Mouse (Mus musculus) liver, embryonic 14.5 days (tissue): ENCODE results near the gene Sin3b. TPM values are rescaled to one million over a fixed set of nuclear protein-coding genes. Genes with fewer than 3 reads are reported as not detected.

Experiments used
- ATAC-seq: fragments of 200-750 bp; cut with Nextera tagmentation; 2 replicates; pipeline ENCODE4 v1.8.0; 2017; ENCODE audit warnings: moderate number of reproducible peaks, mild to moderate bottlenecking, moderate library complexity; ENCODE audit not compliant: insufficient read depth
- DNase-seq, 3 experiments: peaks; one replicate each; pipeline ENCODE4 v3.0.0-alpha.2; 2012 to 2013; ENCODE audit warnings: low read depth in 3 of 3, low spot score in 3 of 3
- H3K27ac ChIP-seq: fragments of 300-500 bp; sonication (generic); 2 replicates; pipeline ENCODE4 v1.5.1; 2014; ENCODE audit warnings: moderate library complexity, mild to moderate bottlenecking, control low read depth, inconsistent platforms
- H3K27me3 ChIP-seq: fragments of 300-500 bp; sonication (generic); 2 replicates; pipeline ENCODE4 v1.6.1; 2014; ENCODE audit warnings: mild to moderate bottlenecking, low read length, moderate library complexity; ENCODE audit not compliant: control insufficient read depth, insufficient read depth
- H3K36me3 ChIP-seq: fragments of 300-500 bp; sonication (generic); replicated peaks from 2 replicates; pipeline ENCODE4 v1.6.1; 2014; ENCODE audit warnings: low read depth; ENCODE audit not compliant: control insufficient read depth, insufficient read depth
- H3K4me1 ChIP-seq, 2 experiments: fragments of 200-500 bp in 1 of 2; fragments of 300-500 bp in 1 of 2; sonication (generic) in 1 of 2; replicated peaks; 2 replicates each; pipeline ENCODE4 v1.6.1; 2012 to 2014; ENCODE audit warnings: antibody characterized with exemption in 1 of 2, inconsistent platforms in 1 of 2, low read length in 1 of 2; ENCODE audit not compliant: control insufficient read depth in 2 of 2, insufficient read depth in 2 of 2
- H3K4me2 ChIP-seq: fragments of 300-500 bp; sonication (generic); 2 replicates; pipeline ENCODE4 v1.6.1; 2014; ENCODE audit warnings: low read depth, mild to moderate bottlenecking, control low read depth, moderate library complexity
- H3K4me3 ChIP-seq, 2 experiments: fragments of 200-500 bp in 1 of 2; fragments of 300-500 bp in 1 of 2; sonication (generic) in 1 of 2; 2 replicates each; pipeline ENCODE4 v1.5.1; 2012 to 2014; ENCODE audit warnings: low read depth in 2 of 2, low read length in 2 of 2, mild to moderate bottlenecking in 2 of 2, control low read depth in 1 of 2, inconsistent platforms in 1 of 2, moderate library complexity in 1 of 2; ENCODE audit not compliant: insufficient read depth in 1 of 2
- H3K9ac ChIP-seq: fragments of 300-500 bp; sonication (generic); replicated peaks from 2 replicates; pipeline ENCODE4 v1.6.1; 2014; ENCODE audit warnings: mild to moderate bottlenecking, control low read depth, moderate library complexity
- H3K9me3 ChIP-seq: fragments of 300-500 bp; sonication (generic); 2 replicates; pipeline ENCODE4 v1.6.1; 2016; ENCODE audit warnings: low read length, mixed read lengths; ENCODE audit not compliant: control insufficient read depth
- CTCF ChIP-seq: IDR thresholded peaks from 2 replicates; pipeline ENCODE4 v1.5.1; 2016; ENCODE audit warnings: antibody characterized with exemption, low read depth, control low read depth
- EP300 ChIP-seq: IDR thresholded peaks from 2 replicates; pipeline ENCODE4 v1.6.1; 2016; ENCODE audit warnings: antibody characterized with exemption, low read depth
- WGBS: fragments of 180-500 bp; shearing (Covaris S2); extraction: QIAGEN DNeasy Blood & Tissue Kit; methylation state at CpG from one replicate; pipeline ENCODE4 v1.1.7; 2014; ENCODE audit not compliant: insufficient replicate concordance; 5-methylcytosine and 5-hydroxymethylcytosine counted together
- polyA plus RNA-seq, 2 experiments: library from polyadenylated mRNA; depleted of rRNA in 1 of 2; stranded (reverse) in 1 of 2; unstranded in 1 of 2; fragments of >200 nt; fragmentation: Nextera tagmentation in 1 of 2; extraction: Ambion mirVana in 1 of 2; gene quantifications; 2 replicates each; pipeline versions ENCODE4 v1.2.1 to v1.2.3; 2012 to 2014

Gene Sin3b
- polyA plus RNA-seq, 2 experiments = 47.6 to 70.3 TPM

GRCm38 (mm10) chr8:72762306-72762705 lies 39.2 kb downstream of the Sin3b start:
- DNase-seq (no peak), ATAC-seq (no peak)
- no peak overlapping the region for H3K4me3 ChIP-seq
- H3K9me3 ChIP-seq = no peaks in the 10 kb centered on the region
- 0 out of 4 replicates have a peak, but pooled peaks cover 0 to 4% of the 10 kb centered on the region in 2 experiments for H3K4me1 ChIP-seq
- H3K36me3 ChIP-seq = no peaks in the 10 kb centered on the region
- WGBS = 44% methylated on average over 12 of the region's 12 CpGs
- H3K27ac ChIP-seq = no peak overlapping the region
- no peak overlapping the region for H3K4me2 ChIP-seq
- TF ChIP-seq CTCF = no peak
- no peaks in the 10 kb centered on the region for H3K27me3 ChIP-seq
- H3K9ac ChIP-seq = no peak overlapping the region

GRCm38 (mm10) chr8:72765696-72766095 lies 42.6 kb downstream of the Sin3b start:
- Histone ChIP-seq H3K9ac (no peak overlapping the region), H3K4me3 (no peak overlapping the region), H3K27ac (no peak overlapping the region), H3K4me2 (no peak overlapping the region), H3K4me1 (0 out of 4 replicates have a peak, but pooled peaks cover 0 to 4% of the 10 kb centered on the region in 2 experiments), H3K27me3 (no peaks in the 10 kb centered on the region), H3K9me3 (no peaks in the 10 kb centered on the region), H3K36me3 (no peaks in the 10 kb centered on the region)
- ATAC-seq = no peak
- no peak for DNase-seq
- WGBS = 68% methylated on average over 4 of the region's 4 CpGs
- no peak for TF ChIP-seq EP300
- no peak for TF ChIP-seq CTCF

GRCm38 (mm10) chr8:72766777-72767176 lies 43.7 kb downstream of the Sin3b start:
- H3K27ac ChIP-seq = no peak overlapping the region
- 48% methylated on average over 7 of the region's 7 CpGs for WGBS
- H3K27me3 ChIP-seq = no peaks in the 10 kb centered on the region
- DNase-seq = no peak
- no peaks in the 10 kb centered on the region for H3K36me3 ChIP-seq
- no peak for TF ChIP-seq CTCF
- no peak for TF ChIP-seq EP300
- no peak overlapping the region for H3K4me2 ChIP-seq
- no peak overlapping the region for H3K4me3 ChIP-seq
- ATAC-seq = no peak
- H3K9me3 ChIP-seq = no peaks in the 10 kb centered on the region
- no peaks in the 10 kb centered on the region for H3K4me1 ChIP-seq
- H3K9ac ChIP-seq = no peak overlapping the region

- H3K36me3 ChIP-seq = no peaks in the 10 kb centered on the region
- no peak overlapping the region for H3K9ac ChIP-seq
- H3K9me3 ChIP-seq = no peaks in the 10 kb centered on the region
- WGBS = 44% methylated on average over 1 of the region's 1 CpGs
- no peak overlapping the region for H3K4me2 ChIP-seq
- no peak overlapping the region for H3K4me3 ChIP-seq
- DNase-seq (no peak), ATAC-seq (no peak)
- no peak overlapping the region for H3K27ac ChIP-seq
- H3K4me1 ChIP-seq = no peaks in the 10 kb centered on the region
- TF ChIP-seq CTCF = no peak
- no peak for TF ChIP-seq EP300
- no peaks in the 10 kb centered on the region for H3K27me3 ChIP-seq
Observed at GRCm38 (mm10) chr8:72777797-72778196, 54.7 kb downstream of the Sin3b start.

GRCm38 (mm10) chr8:72780644-72781043 lies 57.6 kb downstream of the Sin3b start:
- WGBS = 78% methylated on average over 4 of the region's 4 CpGs
- H3K9me3 ChIP-seq = no peaks in the 10 kb centered on the region
- DNase-seq (no peak), ATAC-seq (no peak)
- no peak for TF ChIP-seq EP300
- H3K27ac ChIP-seq = no peak overlapping the region
- H3K4me2 ChIP-seq = no peak overlapping the region
- H3K4me3 ChIP-seq = no peak overlapping the region
- no peaks in the 10 kb centered on the region for H3K36me3 ChIP-seq
- H3K9ac ChIP-seq = no peak overlapping the region
- H3K27me3 ChIP-seq = no peaks in the 10 kb centered on the region
- H3K4me1 ChIP-seq = no peaks in the 10 kb centered on the region
